Mouse (Mus musculus) cerebellum, postnatal 36 days (tissue): Measurements from ENCODE around the gene Snrpb2.

ENCODE experiments used
- DNase-seq, 2 experiments: peaks; one replicate each; pipeline ENCODE4 v3.0.0; 2021 to 2022; ENCODE audit warnings: mixed read lengths in 2 of 2

Gene Snrpb2

GRCm38 (mm10) chr2:143062812-143063792 lies at the start of gene Snrpb2:
Gene Snrpb2, plus strand, starts transcription at chr2:143063039.
- DNase-seq, result peak; percentile 85 to 89

GRCm38 (mm10) chr2:143013057-143013456 lies 49.8 kb upstream of the Snrpb2 start:
- DNase-seq, result no peak

DNA sequence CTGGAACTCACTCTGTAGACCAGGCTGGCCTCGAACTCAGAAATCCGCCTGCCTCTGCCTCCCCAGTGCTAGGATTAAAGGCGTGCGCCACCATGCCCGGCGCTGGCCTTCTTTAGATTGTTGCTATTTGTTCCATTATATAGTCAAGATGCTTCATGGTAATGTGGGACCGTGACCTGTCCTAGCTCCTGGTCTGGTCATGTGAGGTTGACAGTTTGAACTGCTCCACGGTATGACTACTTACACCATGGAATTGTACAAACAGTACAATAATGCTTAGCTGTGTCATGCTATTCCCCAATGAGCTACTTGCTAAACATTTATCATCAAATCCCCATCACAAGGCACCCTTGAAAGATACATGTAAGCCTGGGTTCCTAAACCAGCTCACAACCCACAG lies 44.8 kb upstream of the Snrpb2 start:
- no peak for DNase-seq

GRCm38 (mm10) chr2:143018591-143019130 lies 44.2 kb upstream of the Snrpb2 start:
- no peak for DNase-seq

DNA sequence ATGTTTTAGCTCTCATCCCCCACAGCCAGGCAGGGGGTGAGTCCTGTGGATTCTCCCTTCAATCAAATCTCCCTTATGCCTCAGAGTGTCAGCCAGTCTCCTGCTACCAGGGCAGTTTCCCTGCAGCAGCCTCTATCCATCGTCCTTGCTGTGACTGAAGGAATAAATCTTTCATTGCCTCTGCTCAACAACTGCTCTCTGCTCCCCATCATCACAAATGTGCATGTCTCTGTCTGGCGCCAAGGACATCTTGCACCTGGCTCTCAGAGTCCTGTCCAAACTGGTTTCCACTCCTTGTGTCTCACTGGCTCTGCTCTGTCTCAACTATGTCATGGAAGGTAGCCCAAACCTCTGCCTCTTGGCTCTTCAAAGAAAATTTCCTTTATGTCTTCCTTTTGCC lies 43.1 kb upstream of the Snrpb2 start:
- no peak for DNase-seq

GRCm38 (mm10) chr2:143023331-143023730 lies 39.5 kb upstream of the Snrpb2 start:
- DNase-seq, result no peak

DNA sequence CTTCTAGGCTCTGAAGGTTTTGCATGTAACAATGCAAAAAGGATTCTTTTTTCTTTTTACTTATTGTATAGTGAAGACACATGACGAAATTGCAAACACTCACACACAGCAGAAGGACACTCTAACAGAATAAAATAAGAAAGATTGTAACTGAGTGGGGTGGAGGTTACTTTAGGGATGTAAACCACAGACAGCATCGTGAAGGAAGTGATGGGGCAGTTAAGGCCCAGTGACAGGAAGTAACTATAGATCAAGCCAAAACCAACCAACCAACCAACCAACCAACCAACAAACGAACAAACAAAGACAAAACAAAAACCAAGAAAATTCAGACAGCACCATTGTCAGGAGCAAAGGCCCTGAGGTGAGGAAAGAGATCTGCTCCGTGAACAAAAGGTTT lies 38.6 kb upstream of the Snrpb2 start:
- DNase-seq, result no peak

GRCm38 (mm10) chr2:143031283-143031682 lies 31.6 kb upstream of the Snrpb2 start:
- no peak for DNase-seq

DNA sequence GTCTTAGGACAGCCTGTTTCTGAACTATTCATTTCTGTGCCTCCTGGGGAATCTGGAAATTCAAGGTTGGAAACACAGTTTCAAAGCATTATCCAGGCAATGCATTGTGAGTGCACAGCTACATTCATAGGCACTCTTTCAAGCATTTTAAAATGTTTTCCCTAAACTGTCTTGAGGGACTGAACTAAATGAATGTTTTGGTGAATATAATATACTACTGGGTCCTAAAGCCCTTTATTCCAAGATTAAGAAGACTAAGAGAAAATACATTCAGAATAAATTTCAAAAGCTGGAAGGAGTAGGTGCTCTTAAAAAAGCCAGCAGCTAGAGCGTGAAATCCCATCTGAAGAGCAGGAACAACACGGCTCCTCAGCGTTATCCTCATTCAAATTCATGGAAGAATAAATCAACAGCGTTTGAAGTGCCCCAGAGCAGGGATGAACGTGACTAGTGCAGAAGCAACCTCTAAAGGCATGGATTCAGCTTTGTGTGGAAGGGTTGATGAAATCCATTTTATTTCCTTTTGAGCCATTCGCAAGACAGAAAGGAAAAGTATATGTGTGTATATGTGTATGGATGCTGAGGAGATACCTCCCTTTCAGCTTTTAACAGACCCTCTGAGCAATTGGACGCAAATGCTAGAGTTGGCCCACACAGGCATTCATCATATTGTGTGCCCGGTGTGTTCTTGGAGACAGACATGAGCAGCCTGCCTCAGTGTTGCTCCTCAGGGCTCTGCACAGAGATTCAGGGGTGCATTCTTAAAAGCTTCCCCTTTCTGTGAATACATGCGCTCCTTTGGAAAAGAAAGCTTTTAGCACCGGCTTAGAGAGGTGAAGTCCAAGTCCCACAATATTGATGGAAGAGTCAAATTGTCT lies 30.2 kb upstream of the Snrpb2 start:
- DNase-seq, result no peak

- DNase-seq, result no peak
These were observed 28.3 kb upstream of the Snrpb2 start for GRCm38 (mm10) chr2:143034350-143035085.

GRCm38 (mm10) chr2:143035086-143035593 lies 27.7 kb upstream of the Snrpb2 start:
- no peak for DNase-seq

DNA sequence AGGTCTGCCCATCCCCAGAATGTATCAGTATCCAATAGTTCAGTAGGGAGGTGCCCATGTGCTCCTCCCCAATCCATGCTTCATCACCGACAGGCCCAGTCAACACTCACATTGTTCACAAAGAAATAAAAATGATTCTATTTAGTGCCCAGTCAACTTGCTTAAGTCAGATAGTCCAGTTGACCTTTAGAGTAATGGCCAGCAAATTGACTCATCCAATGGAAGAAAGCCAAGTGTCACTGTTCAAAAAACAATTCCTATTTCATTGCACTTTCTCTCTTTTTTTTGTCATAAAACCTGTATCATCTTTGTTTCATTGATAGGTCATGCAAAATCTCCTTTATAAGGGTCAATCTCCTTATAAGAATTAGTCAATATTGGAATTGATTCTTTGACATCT lies 21.2 kb upstream of the Snrpb2 start:
- DNase-seq, result no peak

- no peak for DNase-seq
These were observed 7.6 kb upstream of the Snrpb2 start for GRCm38 (mm10) chr2:143055251-143055650.

- DNase-seq, result no peak
These were observed 6.1 kb upstream of the Snrpb2 start for GRCm38 (mm10) chr2:143056736-143057135.

DNA sequence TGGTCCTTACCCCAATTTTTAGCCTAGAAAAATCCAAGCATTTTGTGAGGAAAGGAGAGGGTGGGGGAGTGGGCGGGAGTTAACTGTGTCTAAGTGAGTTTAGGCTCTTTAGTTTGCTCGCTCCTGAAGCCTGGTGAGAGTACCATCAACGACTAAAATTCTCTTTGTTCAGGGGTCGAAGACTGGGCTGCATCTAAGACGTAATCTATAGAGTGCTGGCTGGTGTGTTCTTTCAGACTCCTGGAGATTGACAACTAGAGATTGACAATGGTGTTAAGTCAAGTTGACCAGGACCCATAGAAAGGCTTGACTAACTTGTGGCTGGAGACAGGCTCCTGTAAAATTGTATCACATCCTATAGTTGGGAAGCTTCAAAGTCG lies 417 bp upstream of the Snrpb2 start:
- no peak for DNase-seq

DNA sequence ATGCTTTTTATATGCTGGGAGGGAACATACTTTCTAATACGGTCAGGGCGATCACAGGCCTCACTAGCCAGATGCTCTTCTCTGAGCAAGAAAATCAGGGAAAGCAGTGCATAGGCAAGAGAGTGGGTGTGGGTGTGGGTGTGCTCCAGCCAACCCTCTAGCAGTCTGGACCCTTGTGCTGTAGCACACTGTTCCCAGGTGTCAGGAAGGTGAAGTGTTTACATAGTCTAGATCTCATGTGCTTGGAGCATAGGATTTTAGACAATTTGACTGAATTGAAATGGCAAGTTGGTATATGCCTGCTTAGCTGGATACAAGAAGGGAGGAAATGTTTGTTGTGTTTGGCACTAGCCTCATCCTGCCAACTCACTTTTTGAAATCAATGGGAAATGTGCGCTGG lies 3.1 kb downstream of the Snrpb2 start:
- DNase-seq, result no peak

DNA sequence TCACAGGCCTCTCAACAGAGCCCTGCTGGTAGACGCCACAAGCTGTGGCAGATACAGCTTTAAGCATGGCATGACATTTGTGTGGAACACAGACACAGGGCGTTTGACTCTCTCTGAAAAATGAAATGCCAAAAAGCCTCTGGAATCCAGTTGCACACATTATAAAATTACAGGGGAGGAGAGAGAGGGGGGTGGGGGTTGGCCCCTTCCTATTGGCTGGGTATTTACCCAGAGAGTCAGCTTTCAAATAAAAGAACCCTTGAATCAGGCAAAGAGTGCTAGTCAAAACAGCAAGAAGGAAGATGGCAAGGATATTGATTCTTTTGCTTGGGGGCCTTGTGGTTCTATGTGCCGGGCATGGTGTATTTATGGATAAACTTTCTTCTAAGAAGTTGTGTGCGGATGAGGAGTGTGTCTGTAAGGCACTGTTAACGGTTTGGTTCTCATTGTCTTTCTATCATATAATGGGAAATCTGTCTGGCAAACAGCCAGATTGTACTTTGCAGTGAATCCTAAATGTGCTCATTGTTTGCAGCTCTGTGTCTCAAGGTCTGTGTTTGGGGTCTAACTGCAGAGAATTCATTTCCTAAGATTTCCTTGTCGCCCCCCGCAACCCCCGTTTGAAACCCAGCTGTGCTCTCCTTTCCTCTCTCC lies 15.5 kb downstream of the Snrpb2 start, which contains the start of gene Otor:
TSS of gene Otor (plus strand) at position 276 of the 654 bp plus-strand sequence.
- no peak for DNase-seq

DNA sequence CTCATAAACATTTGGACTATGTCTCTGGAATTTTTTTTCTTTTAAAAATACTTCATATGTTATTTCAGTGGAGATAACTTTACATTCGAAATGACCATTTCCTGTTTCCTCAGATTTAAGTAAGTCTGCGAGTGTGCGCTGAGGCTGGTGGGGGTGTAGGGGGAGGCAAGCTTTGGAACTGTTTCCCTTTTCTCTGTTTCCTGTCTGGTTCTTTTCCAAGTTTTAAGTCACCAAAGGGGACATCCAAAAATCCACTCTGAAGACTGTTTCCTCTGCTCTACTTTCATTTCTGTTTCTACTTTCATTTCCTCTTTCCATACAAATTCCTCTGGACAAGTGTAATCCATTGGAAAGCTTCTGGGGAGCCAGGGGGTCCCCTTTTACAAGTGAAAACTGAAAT lies 18.9 kb downstream of the Snrpb2 start:
- DNase-seq, result no peak

GRCm38 (mm10) chr2:143084852-143085397 lies 22.1 kb downstream of the Snrpb2 start:
- DNase-seq, result no peak

GRCm38 (mm10) chr2:143089866-143090265 lies 27.0 kb downstream of the Snrpb2 start:
- no peak for DNase-seq

- peak; percentile 18 to 23 for DNase-seq
These were observed 30.9 kb downstream of the Snrpb2 start for GRCm38 (mm10) chr2:143093726-143094125.
